Mouse (Mus musculus) heart, postnatal 25 days (tissue): ENCODE measurements at regions not wholly inside any gene's neighbourhood (a gene's known extent, or its start where the extent isn't known, plus 50 kb on each side); places are given as distances from the start of the nearest gene placed in this dataset.
"Not testable (repeated sequence)": the region's sequence is repeated elsewhere in the genome, so short reads cannot be mapped to it uniquely, and the experiment has no call there.

Experiments
- DNase-seq: peaks from one replicate; pipeline ENCODE4 v3.0.0; 2022; ENCODE audit warnings: low spot score
- intact Hi-C: fragments of 180-260 bp; cut with DNase I; formaldehyde crosslinking; loops from one replicate; pipeline ENCODE4 v1.15.1; 2025

DNA sequence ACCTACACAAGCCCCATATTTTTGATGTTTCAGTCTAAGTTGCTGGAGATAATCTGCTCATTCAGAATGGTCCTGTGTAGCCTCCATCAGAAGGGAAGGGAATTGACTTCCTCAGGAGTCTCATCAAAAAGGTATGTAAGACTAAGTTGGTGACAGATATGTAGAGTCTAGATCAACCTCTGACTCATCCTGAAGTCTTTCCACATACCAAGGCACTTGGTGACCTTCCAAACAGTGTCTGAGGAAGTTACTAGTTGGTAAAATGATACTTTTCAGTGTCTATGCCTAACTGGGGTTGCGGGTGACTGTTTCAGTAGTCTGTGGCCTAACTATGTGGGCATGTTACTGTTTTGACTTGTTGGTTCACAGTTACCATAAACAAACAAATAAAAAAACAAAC, 133.0 kb upstream of the Plcb4 start:
- DNase-seq, result no peak
- intact Hi-C loops, result no loop called here

DNA sequence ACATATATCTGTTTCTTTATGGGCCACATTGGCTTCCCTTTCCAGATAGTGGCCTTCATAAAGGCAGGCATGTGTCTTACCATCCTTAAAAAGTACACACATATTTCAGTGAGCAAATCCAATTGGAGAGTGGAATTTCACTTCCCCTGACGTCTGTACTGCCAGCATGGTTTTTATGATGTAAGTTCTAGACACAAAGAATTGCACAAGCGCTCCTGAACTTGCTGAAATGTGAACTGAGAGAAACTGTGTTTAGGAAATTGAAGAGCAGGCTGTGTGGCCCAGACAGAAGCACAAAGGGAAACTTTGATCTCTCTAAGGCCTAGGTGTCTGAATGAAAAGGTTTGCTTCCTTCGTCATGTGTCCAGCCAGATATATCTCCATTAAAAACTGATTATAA, 129.2 kb upstream of the Plcb4 start:
- DNase-seq, result no peak
- intact Hi-C loops, result no loop called here

GRCm38 (mm10) chr2:135536303-135536871, 122.4 kb upstream of the Plcb4 start:
- DNase-seq, result no peak
- intact Hi-C loops, result loop anchor here (5.0 kb wide), 1 partner anchor 99 kb away; no protein-coding TSS in a partner anchor

GRCm38 (mm10) chr2:135538022-135538421, 120.8 kb upstream of the Plcb4 start:
- DNase-seq, result no peak
- intact Hi-C loops, result loop anchor here (5.0 kb wide), 1 partner anchor 101 kb away; no protein-coding TSS in a partner anchor

GRCm38 (mm10) chr2:135541058-135541457, 117.8 kb upstream of the Plcb4 start:
- intact Hi-C loops, result no loop called here
- no peak for DNase-seq

DNA sequence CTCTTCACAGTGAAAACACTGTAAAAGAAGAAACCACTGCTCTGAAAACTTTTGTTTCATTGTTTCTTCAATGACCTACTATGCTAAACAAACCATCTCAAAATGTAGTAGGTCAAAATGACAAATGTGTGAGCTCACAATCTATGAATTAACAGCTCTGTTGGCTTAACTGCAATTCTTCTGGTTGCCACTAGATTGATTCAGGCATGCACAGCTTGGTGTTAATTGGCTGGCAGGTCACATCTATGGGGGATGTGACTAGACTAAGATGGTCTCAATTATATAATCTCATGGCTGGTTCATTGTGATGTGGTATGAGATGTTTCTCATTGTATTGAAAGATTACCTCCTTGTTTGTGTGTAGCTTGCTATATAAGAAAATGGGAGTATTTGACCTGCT, 116.9 kb upstream of the Plcb4 start:
- intact Hi-C loops, result no loop called here
- no peak for DNase-seq

DNA sequence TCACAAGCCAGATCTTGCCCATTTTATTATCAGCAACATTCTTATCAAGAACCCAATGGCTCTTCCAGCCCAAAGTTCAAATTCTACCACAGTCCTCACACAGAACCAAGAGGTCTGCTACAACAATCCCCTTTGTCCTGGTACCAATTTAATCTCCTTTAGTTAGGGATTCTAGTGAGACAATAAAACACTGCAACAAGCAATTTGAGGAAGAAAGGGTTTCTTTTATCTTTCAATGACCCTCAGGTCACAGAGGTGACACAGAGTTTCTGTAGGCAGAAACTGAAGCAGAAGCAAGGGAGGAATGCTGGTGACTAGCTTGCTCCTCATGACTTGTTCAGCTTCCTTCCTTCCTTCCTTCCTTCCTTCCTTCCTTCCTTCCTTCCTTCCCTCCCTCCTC, 113.9 kb upstream of the Plcb4 start:
- no peak for DNase-seq
- intact Hi-C loops, result no loop called here

- intact Hi-C loops, result no loop called here
- DNase-seq, result no peak
Measured at GRCm38 (mm10) chr2:135547966-135548365, 110.8 kb upstream of the Plcb4 start.

DNA sequence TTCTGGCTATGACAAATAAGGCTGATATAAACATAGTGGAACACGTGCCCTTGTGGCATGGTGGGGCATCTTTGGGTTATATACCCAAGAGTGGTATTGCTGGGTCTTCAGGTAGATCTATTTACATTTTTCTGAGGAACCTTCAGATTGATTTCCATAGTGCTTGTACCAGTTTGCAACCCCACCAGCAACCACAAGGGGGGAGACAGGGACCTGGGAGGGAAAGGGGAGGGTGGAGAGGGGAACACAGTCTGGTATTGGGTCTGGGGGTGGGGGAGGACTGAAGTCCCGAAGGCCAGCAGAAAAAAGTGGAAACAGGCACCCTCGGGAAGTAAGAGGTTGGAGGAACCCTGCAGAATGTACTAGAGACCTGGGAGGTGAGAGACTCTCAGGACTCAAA, 105.8 kb upstream of the Plcb4 start:
- DNase-seq, result no peak
- intact Hi-C loops, result no loop called here

DNA sequence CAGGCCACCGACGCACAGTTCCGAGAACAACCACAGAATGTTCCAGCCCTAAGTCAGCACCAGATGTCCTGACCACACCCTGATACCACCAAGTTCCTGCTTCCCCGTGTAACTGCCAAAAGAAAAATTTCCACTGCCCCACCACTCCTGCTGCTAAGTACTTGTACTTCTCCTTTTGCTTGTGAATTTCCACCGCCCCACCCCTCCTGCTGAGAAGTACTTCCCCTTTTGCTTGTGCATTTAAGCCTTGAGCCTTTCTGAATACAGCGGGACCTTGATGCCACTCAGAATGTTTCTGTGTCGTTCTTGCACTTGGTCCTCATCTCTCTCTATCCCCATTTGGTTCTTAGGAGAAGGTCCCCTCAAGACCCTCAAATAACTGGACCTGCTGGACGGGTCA, 100.8 kb upstream of the Plcb4 start:
- not testable (repeated sequence) for DNase-seq
- intact Hi-C loops, result loop anchor here (5.0 kb wide), 1 partner anchor 364 kb away; no protein-coding TSS in a partner anchor

- intact Hi-C loops, result loop anchor here (5.0 kb wide), 1 partner anchor 363 kb away; no protein-coding TSS in a partner anchor
- peak; percentile 61 for DNase-seq
Measured at GRCm38 (mm10) chr2:135559328-135559727, 99.5 kb upstream of the Plcb4 start.

- no peak for DNase-seq
Measured at GRCm38 (mm10) chr2:135559933-135560710, 98.7 kb upstream of the Plcb4 start.

GRCm38 (mm10) chr2:135560856-135561255, 98.0 kb upstream of the Plcb4 start:
- DNase-seq, result no peak
- intact Hi-C loops, result loop anchor here (1.0 to 5.0 kb wide), 4 partner anchors 98 to 316 kb away; partner anchors contain the start of gene Plcb4

More at GRCm38 (mm10) chr2:135559933-135560710, 98.7 kb upstream of the Plcb4 start:
- intact Hi-C loops, result loop anchor here (2.0 to 5.0 kb wide), 4 partner anchors 133 to 362 kb away; no protein-coding TSS in a partner anchor

GRCm38 (mm10) chr2:135561716-135562115, 97.1 kb upstream of the Plcb4 start:
- DNase-seq, result peak; percentile 67
- intact Hi-C loops, result loop anchor here (1.0 to 5.0 kb wide), 4 partner anchors 98 to 316 kb away; partner anchors contain the start of gene Plcb4

- intact Hi-C loops, result loop anchor here (5.0 kb wide), 2 partner anchors 165 to 315 kb away; no protein-coding TSS in a partner anchor
- peak; percentile 76 for DNase-seq
Measured at GRCm38 (mm10) chr2:135562140-135562890, 96.5 kb upstream of the Plcb4 start.

DNA sequence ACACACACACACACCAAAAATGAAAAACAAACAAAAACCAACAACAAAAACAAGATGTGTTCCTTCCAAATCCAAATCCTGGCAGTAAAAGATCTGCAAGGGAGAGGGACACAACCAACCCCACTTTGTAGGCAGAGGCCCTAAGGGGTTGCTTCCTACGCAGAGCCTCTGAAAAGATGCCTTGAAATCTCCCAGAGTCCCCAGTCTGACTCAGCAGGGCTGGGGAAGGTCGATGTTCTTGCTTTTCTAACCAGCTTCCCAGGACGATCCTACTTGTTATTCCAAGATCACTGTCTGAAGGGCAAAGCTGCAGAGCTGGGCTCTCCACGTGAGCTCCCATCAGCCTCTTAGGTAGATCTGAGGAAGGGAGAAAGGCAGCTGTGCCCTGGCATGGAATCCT, 94.6 kb upstream of the Plcb4 start:
- intact Hi-C loops, result loop anchor here (5.0 kb wide), 2 partner anchors 163 to 313 kb away; no protein-coding TSS in a partner anchor

GRCm38 (mm10) chr2:135568350-135568749, 90.5 kb upstream of the Plcb4 start:
- intact Hi-C loops, result no loop called here
- DNase-seq, result no peak

More for the DNA sequence above, 94.6 kb upstream of the Plcb4 start:
- DNase-seq, result no peak

GRCm38 (mm10) chr2:135571599-135571998, 87.2 kb upstream of the Plcb4 start:
- DNase-seq, result peak; percentile 47
- intact Hi-C loops, result no loop called here

DNA sequence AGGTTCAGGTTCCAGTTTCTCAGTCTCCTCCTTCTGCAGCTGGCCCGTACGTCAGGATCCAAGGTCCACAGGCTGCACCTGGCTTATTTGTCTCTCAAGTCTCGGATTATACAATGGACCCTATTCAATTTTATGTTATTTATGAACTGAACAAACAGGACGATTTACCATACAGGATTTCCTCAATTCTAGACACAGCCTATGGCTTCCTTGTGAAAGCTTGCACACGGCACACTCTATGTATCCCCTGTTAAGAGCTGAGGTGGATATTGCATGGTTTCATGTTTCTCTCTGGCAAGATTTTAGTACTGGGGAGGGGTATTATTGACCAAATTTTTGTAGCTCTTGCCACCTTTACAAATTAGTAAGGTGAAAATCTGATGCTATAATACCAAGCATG, 81.6 kb upstream of the Plcb4 start:
- no peak for DNase-seq
- intact Hi-C loops, result loop anchor here (5.0 kb wide), 1 partner anchor 80 kb away; the partner anchor contains the start of gene Plcb4

DNA sequence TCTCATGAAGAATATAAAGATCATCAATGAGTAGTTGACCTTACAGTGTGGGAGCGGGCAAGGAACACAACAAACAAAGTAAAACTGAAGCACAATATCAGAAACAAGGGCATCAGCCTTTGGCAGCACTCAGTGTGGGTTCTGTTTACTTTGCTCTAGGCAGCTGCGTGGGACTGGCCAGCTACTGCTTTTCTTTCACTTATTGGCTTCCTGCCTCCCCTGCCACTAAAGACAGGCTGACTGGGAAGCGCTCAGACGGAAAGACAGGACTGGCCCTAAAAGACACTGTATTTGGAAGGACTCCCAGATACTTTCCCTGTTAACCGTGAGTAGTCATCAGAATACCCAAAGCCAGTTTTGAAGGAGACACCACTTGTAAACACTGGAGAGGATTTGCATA, 80.7 kb upstream of the Plcb4 start:
- no peak for DNase-seq
- intact Hi-C loops, result loop anchor here (5.0 kb wide), 1 partner anchor 79 kb away; the partner anchor contains the start of gene Plcb4
